Mouse (Mus musculus) adipose tissue, adult 10 weeks (tissue): ENCODE results near the gene Gm10428. TPM values are rescaled to one million over a fixed set of nuclear protein-coding genes. Genes with fewer than 3 reads are reported as not detected.

Source experiments
- polyA plus RNA-seq: library from polyadenylated mRNA; stranded (reverse); fragments of 350-450 nt; fragmentation: Illumina TruSeq; extraction: RNeasy Lipid Tissue Mini Kit (QIAGEN cat#74804); gene quantifications from one replicate; pipeline ENCODE4 v1.2.3, GENCODE M21; 2014; ENCODE audit warnings: low read depth, low replicate concordance

Gm10428 gene
- not detected for polyA plus RNA-seq

GRCm38 (mm10) chr11:62752780-62753179 is at the start of gene Gm10428:
Gene Gm10428 (plus strand): TSS chr11:62753100.

GRCm38 (mm10) chr11:62731311-62732021 is 21.4 kb upstream of the Gm10428 start, which contains the start of gene Zfp287:
Gene Zfp287 (minus strand): TSS chr11:62731905.

GRCm38 (mm10) chr11:62788935-62789616 is 36.2 kb downstream of the Gm10428 start, which contains the start of gene Zfp286:
Gene Zfp286 (minus strand): TSS chr11:62789462.

Other genes with a start within 250 kb of the Gm10428 start
- gene Cenpv, start 213.8 kb upstream of the Gm10428 start, polyA plus RNA-seq = 33.3 TPM
- 1,871 TPM for gene Ubb, start 201.9 kb upstream of the Gm10428 start, polyA plus RNA-seq
- 8.3 TPM for gene Trpv2, start 178.6 kb upstream of the Gm10428 start, polyA plus RNA-seq
- gene Lrrc75a, start 104.6 kb upstream of the Gm10428 start, polyA plus RNA-seq = 8.2 TPM
- gene Mmgt2, start 104.4 kb upstream of the Gm10428 start, polyA plus RNA-seq = 53.6 TPM
- 2.7 TPM for gene Zfp287, start 21.2 kb upstream of the Gm10428 start, polyA plus RNA-seq
- 2.2 TPM for gene Zfp286, start 36.4 kb downstream of the Gm10428 start, polyA plus RNA-seq
- 7.1 TPM for gene Trim16, start 67.1 kb downstream of the Gm10428 start, polyA plus RNA-seq
- 3.0 TPM for gene Fbxw10, start 94.0 kb downstream of the Gm10428 start, polyA plus RNA-seq
- 86.3 TPM for gene Tvp23b, start 126.4 kb downstream of the Gm10428 start, polyA plus RNA-seq
- 9.6 TPM for gene Cdrt4, start 198.1 kb downstream of the Gm10428 start, polyA plus RNA-seq